Mouse (Mus musculus) large intestine, adult 2 months (tissue): ENCODE data around the gene Neu1. TPM values are rescaled to one million over a fixed set of nuclear protein-coding genes. Genes with fewer than 3 reads are reported as not detected.

Experiments used
- polyA plus RNA-seq: library from polyadenylated mRNA; depleted of rRNA; stranded (reverse); fragments of >200 nt; gene quantifications from 2 replicates; pipeline ENCODE4 v1.2.3, GENCODE M21; 2012; rRNA removed

Neu1 gene
- polyA plus RNA-seq, 1 experiment: 118 TPM

Other genes starting within 250 kb of the Neu1 start
- gene C4b, start 187.4 kb upstream of the Neu1 start, polyA plus RNA-seq: 32.9 and 44.2 TPM in 2 replicates
- 0.05 TPM in 1 of 2 replicates, not detected in the other for gene Cyp21a1, start 126.7 kb upstream of the Neu1 start, polyA plus RNA-seq
- 49.5 and 57.9 TPM in 2 replicates for gene Stk19, start 94.3 kb upstream of the Neu1 start, polyA plus RNA-seq
- gene Dxo, start 94.2 kb upstream of the Neu1 start, polyA plus RNA-seq: 75.2 and 76.4 TPM in 2 replicates
- 61.1 and 89.6 TPM in 2 replicates for gene Skiv2l, start 81.0 kb upstream of the Neu1 start, polyA plus RNA-seq
- 31.2 and 33.8 TPM in 2 replicates for gene Nelfe, start 80.9 kb upstream of the Neu1 start, polyA plus RNA-seq
- gene Cfb, start 68.7 kb upstream of the Neu1 start, polyA plus RNA-seq: 64.4 and 94.3 TPM in 2 replicates
- 4.7 and 5.8 TPM in 2 replicates for gene Zbtb12, start 51.8 kb upstream of the Neu1 start, polyA plus RNA-seq
- gene Gm20547, start 49.2 kb upstream of the Neu1 start, polyA plus RNA-seq: not detected in 2 replicates
- gene C2, start 33.0 kb upstream of the Neu1 start, polyA plus RNA-seq: 28.1 and 31.1 TPM in 2 replicates
- 151 and 185 TPM in 2 replicates for gene Ehmt2, start 32.8 kb upstream of the Neu1 start, polyA plus RNA-seq
- 180 and 226 TPM in 2 replicates for gene Slc44a4, start 16.8 kb upstream of the Neu1 start, polyA plus RNA-seq
- gene Hspa1b, start 28.0 kb downstream of the Neu1 start, polyA plus RNA-seq: 10.5 and 12.0 TPM in 2 replicates
- not detected in 2 replicates for gene Gm20481, start 38.7 kb downstream of the Neu1 start, polyA plus RNA-seq
- gene Hspa1a, start 40.9 kb downstream of the Neu1 start, polyA plus RNA-seq: 6.4 and 6.6 TPM in 2 replicates
- gene Hspa1l, start 41.5 kb downstream of the Neu1 start, polyA plus RNA-seq: 0.21 and 0.22 TPM in 2 replicates
- gene Lsm2, start 50.6 kb downstream of the Neu1 start, polyA plus RNA-seq: 108 and 113 TPM in 2 replicates
- gene Vars, start 69.7 kb downstream of the Neu1 start, polyA plus RNA-seq: 104 and 139 TPM in 2 replicates
- gene Vwa7, start 85.3 kb downstream of the Neu1 start, polyA plus RNA-seq: 0.38 and 0.64 TPM in 2 replicates
- 0.81 and 0.83 TPM in 2 replicates for gene Sapcd1, start 96.8 kb downstream of the Neu1 start, polyA plus RNA-seq
- 2.0 and 3.3 TPM in 2 replicates for gene Msh5, start 115.5 kb downstream of the Neu1 start, polyA plus RNA-seq
- gene Clic1, start 118.7 kb downstream of the Neu1 start, polyA plus RNA-seq: 209 and 263 TPM in 2 replicates
- 12.5 and 14.9 TPM in 2 replicates for gene Ddah2, start 127.8 kb downstream of the Neu1 start, polyA plus RNA-seq
- 0.17 and 3.8 TPM in 2 replicates for gene Ly6g6c, start 134.1 kb downstream of the Neu1 start, polyA plus RNA-seq
- gene Mpig6b, start 134.9 kb downstream of the Neu1 start, polyA plus RNA-seq: 0.26 and 0.47 TPM in 2 replicates
- gene Ly6g6e, start 145.6 kb downstream of the Neu1 start, polyA plus RNA-seq: 0.38 and 0.73 TPM in 2 replicates
- 0.89 and 3.5 TPM in 2 replicates for gene Ly6g6d, start 146.8 kb downstream of the Neu1 start, polyA plus RNA-seq
- 1.6 and 2.6 TPM in 2 replicates for gene Ly6g6f, start 154.4 kb downstream of the Neu1 start, polyA plus RNA-seq
- gene Abhd16a, start 158.0 kb downstream of the Neu1 start, polyA plus RNA-seq: 71.9 and 115 TPM in 2 replicates
- 0.81 TPM in 1 of 2 replicates, not detected in the other for gene Ly6g5c, start 177.0 kb downstream of the Neu1 start, polyA plus RNA-seq
- 2.2 and 3.0 TPM in 2 replicates for gene Ly6g5b, start 184.2 kb downstream of the Neu1 start, polyA plus RNA-seq
- 18.4 and 19.4 TPM in 2 replicates for gene Gpank1, start 190.2 kb downstream of the Neu1 start, polyA plus RNA-seq
- 358 and 375 TPM in 2 replicates for gene Csnk2b, start 190.8 kb downstream of the Neu1 start, polyA plus RNA-seq
- 11.7 and 17.5 TPM in 2 replicates for gene D17H6S53E, start 195.1 kb downstream of the Neu1 start, polyA plus RNA-seq
- gene Apom, start 200.8 kb downstream of the Neu1 start, polyA plus RNA-seq: 0.26 TPM in 1 of 2 replicates, not detected in the other
- 103 and 147 TPM in 2 replicates for gene Bag6, start 203.9 kb downstream of the Neu1 start, polyA plus RNA-seq
- gene Prrc2a, start 233.6 kb downstream of the Neu1 start, polyA plus RNA-seq: 227 and 272 TPM in 2 replicates
- gene Aif1, start 244.8 kb downstream of the Neu1 start, polyA plus RNA-seq: 3.7 and 3.8 TPM in 2 replicates